Mouse (Mus musculus) embryonic facial prominence, embryonic 15.5 days (tissue): Measurements from ENCODE around the gene Ncoa1. TPM values are rescaled to one million over a fixed set of nuclear protein-coding genes. Genes with fewer than 3 reads are reported as not detected.

Experiments
- ATAC-seq: fragments of 200-750 bp; cut with Nextera tagmentation; 2 replicates; pipeline ENCODE4 v1.8.0; 2017; ENCODE audit warnings: low read depth, moderate TSS enrichment; ENCODE audit not compliant: insufficient number of reproducible peaks, low FRiP score, low TSS enrichment
- H3K27ac ChIP-seq: fragments of 300-500 bp; sonication (generic); replicated peaks from 2 replicates; pipeline ENCODE4 v1.5.1; 2015; ENCODE audit warnings: mild to moderate bottlenecking, inconsistent platforms
- H3K27me3 ChIP-seq: fragments of 300-500 bp; sonication (generic); 2 replicates; pipeline ENCODE4 v1.6.1; 2015; ENCODE audit warnings: inconsistent platforms
- H3K36me3 ChIP-seq: fragments of 300-500 bp; sonication (generic); 2 replicates; pipeline ENCODE4 v1.6.1; 2015; ENCODE audit warnings: mild to moderate bottlenecking, inconsistent platforms
- H3K4me1 ChIP-seq: fragments of 300-500 bp; sonication (generic); 2 replicates; pipeline ENCODE4 v1.6.1; 2015; ENCODE audit warnings: inconsistent platforms
- H3K4me2 ChIP-seq: fragments of 300-500 bp; sonication (generic); replicated peaks from 2 replicates; pipeline ENCODE4 v1.6.1; 2015; ENCODE audit warnings: mild to moderate bottlenecking, inconsistent platforms
- H3K4me3 ChIP-seq: fragments of 300-500 bp; sonication (generic); replicated peaks from 2 replicates; pipeline ENCODE4 v1.5.1; 2015; ENCODE audit warnings: mild to moderate bottlenecking, inconsistent platforms
- H3K9ac ChIP-seq: fragments of 300-500 bp; sonication (generic); 2 replicates; pipeline ENCODE4 v1.6.1; 2015; ENCODE audit warnings: inconsistent platforms
- H3K9me3 ChIP-seq: fragments of 300-500 bp; sonication (generic); replicated peaks from 2 replicates; pipeline ENCODE4 v1.6.1; 2016; ENCODE audit warnings: inconsistent platforms
- WGBS: fragments of 180-500 bp; shearing (Covaris S2); methylation state at CpG from one replicate; pipeline ENCODE4 v1.1.7; 2015; 5-methylcytosine and 5-hydroxymethylcytosine counted together
- polyA plus RNA-seq: library from polyadenylated mRNA; unstranded; fragments of >200 nt; fragmentation: Nextera tagmentation; extraction: Ambion mirVana; gene quantifications from 2 replicates; pipeline ENCODE4 v1.2.1, GENCODE M21; 2015

Ncoa1 gene
- polyA plus RNA-seq, 1 experiment from 2014 or later = 14.1 TPM

- H3K9ac ChIP-seq = no peak overlapping the region
- H3K27ac ChIP-seq = no peak overlapping the region
- H3K9me3 ChIP-seq = no peaks in the 10 kb centered on the region
- no peaks in the 10 kb centered on the region for H3K36me3 ChIP-seq
- no peaks in the 10 kb centered on the region for H3K27me3 ChIP-seq
- no peak overlapping the region for H3K4me2 ChIP-seq
- 67% methylated on average over 3 of the region's 3 CpGs for WGBS
- ATAC-seq = no peak
- H3K4me3 ChIP-seq = no peak overlapping the region
- H3K4me1 ChIP-seq = no peaks in the 10 kb centered on the region
These were observed 35.5 kb downstream of the Ncoa1 start for GRCm38 (mm10) chr12:4441451-4441850.

GRCm38 (mm10) chr12:4436198-4436597 lies 40.8 kb downstream of the Ncoa1 start:
- H3K4me3 ChIP-seq = no peak overlapping the region
- ATAC-seq = no peak

GRCm38 (mm10) chr12:4433549-4433948 lies 43.4 kb downstream of the Ncoa1 start:
- Histone ChIP-seq H3K4me1 (0 out of 2 replicates have a peak, but pooled peaks cover 4% of the 10 kb centered on the region), H3K27ac (no peak overlapping the region), H3K27me3 (no peaks in the 10 kb centered on the region), H3K9me3 (no peaks in the 10 kb centered on the region), H3K4me2 (no peak overlapping the region), H3K36me3 (no peaks in the 10 kb centered on the region), H3K9ac (no peak overlapping the region), H3K4me3 (no peak overlapping the region)
- WGBS = 81% methylated on average over 2 of the region's 2 CpGs
- ATAC-seq = no peak

More at GRCm38 (mm10) chr12:4436198-4436597, 40.8 kb downstream of the Ncoa1 start:
- H3K9ac ChIP-seq = no peak overlapping the region
- no peak overlapping the region for H3K4me2 ChIP-seq
- no peaks in the 10 kb centered on the region for H3K4me1 ChIP-seq
- no peaks in the 10 kb centered on the region for H3K9me3 ChIP-seq
- no peak overlapping the region for H3K27ac ChIP-seq
- H3K36me3 ChIP-seq = no peaks in the 10 kb centered on the region
- H3K27me3 ChIP-seq = no peaks in the 10 kb centered on the region
- 77% methylated on average over 5 of the region's 5 CpGs for WGBS

DNA sequence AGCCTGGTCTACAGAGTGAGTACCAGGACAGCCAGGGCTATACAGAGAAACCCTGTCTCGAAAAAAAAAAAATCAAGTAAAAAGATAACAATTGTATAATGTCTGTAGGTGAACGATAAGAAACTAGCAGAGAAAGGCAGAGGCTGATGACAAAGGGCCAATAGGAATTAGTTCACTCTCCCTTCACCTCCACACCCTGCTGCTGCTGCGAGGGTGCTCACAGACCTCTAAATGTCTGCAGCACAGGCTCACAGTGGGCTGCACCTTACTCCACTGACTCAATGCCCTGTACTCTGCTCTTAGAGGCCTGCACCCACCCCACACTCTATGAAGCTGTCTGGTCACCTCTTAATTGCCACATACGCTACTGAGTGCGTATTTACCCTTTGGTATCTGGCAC lies 45.0 kb downstream of the Ncoa1 start:
- no peak overlapping the region for H3K4me2 ChIP-seq
- ATAC-seq = no peak
- H3K36me3 ChIP-seq = no peaks in the 10 kb centered on the region
- no peaks in the 10 kb centered on the region for H3K9me3 ChIP-seq
- WGBS = 84% methylated on average over 5 of the region's 5 CpGs
- H3K27me3 ChIP-seq = no peaks in the 10 kb centered on the region
- no peak overlapping the region for H3K27ac ChIP-seq
- H3K4me3 ChIP-seq = no peak overlapping the region
- H3K9ac ChIP-seq = no peak overlapping the region
- H3K4me1 ChIP-seq = 0 out of 2 replicates have a peak, but pooled peaks cover 4% of the 10 kb centered on the region

DNA sequence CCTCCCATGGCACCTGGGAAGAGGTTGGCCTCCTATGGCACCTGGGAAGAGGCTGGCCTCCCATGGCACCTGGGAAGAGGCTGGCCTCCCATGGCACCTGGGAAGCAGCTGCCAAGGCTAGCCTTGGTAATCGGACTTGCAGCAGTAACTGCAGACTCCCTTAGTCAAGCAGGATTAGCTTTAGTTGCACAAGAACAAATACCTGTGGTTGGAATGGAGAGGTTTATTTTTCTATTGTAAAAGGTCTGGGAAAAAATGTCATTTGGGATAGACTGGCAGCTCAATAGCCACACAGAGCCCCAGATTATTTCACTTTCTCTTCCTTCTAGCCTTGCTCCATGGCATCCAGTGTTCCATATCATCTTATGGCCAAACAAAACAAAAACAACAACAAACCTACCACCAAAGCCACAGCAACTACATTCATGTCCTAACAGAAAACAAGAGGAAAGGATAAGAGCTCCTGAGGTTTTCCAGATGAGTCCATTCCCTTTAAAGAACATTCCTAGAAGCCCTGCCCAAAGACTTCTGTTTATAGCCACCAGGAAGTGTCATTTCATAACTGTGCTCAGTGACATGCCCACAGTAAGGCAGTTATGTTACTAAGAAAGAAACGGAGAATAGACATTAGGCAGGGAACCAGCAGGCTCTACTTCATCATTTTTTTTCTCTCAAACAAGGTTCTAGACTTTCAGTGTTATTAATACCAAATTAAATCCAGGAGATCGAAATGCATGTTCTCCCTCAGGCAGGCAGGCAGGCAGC lies 46.7 kb downstream of the Ncoa1 start:
- no peak overlapping the region for H3K4me3 ChIP-seq
- no peak overlapping the region for H3K9ac ChIP-seq
- WGBS = 38% methylated on average over 3 of the region's 3 CpGs
- H3K4me1 ChIP-seq = 0 out of 2 replicates have a peak, but pooled peaks cover 4% of the 10 kb centered on the region
- H3K4me2 ChIP-seq = no peak overlapping the region
- ATAC-seq = no peak
- no peaks in the 10 kb centered on the region for H3K27me3 ChIP-seq
- no peak overlapping the region for H3K27ac ChIP-seq
- no peaks in the 10 kb centered on the region for H3K9me3 ChIP-seq
- no peaks in the 10 kb centered on the region for H3K36me3 ChIP-seq

DNA sequence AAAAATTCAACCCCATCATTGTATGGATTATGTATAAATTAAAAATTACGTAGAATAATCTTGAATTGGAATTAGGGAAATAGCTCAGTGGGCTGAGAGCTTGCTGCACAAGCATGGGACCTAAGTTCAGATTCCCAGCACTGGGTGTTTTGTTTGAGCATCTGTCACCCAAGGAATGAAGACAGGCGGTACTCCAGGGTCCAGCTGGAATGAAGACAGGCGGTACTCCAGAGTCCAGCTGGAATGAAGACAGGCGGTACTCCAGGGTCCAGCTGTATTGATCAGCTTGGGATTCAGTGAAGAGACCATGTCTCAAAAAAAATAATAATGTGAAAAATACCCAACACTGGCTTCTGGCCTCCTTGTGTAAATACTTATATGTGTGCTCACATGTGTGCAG lies 58.2 kb downstream of the Ncoa1 start:
- no peaks in the 10 kb centered on the region for H3K9me3 ChIP-seq
- H3K27ac ChIP-seq = no peak overlapping the region
- H3K36me3 ChIP-seq = no peaks in the 10 kb centered on the region
- no peaks in the 10 kb centered on the region for H3K27me3 ChIP-seq
- H3K4me2 ChIP-seq = no peak overlapping the region
- H3K9ac ChIP-seq = no peak overlapping the region
- no peak overlapping the region for H3K4me3 ChIP-seq
- no peak for ATAC-seq
- WGBS = 83% methylated on average over 4 of the region's 4 CpGs
- H3K4me1 ChIP-seq = no peaks in the 10 kb centered on the region

GRCm38 (mm10) chr12:4417626-4418263 lies 59.2 kb downstream of the Ncoa1 start:
- ATAC-seq = no peak
- 66% methylated on average over 3 of the region's 3 CpGs for WGBS
- no peak overlapping the region for H3K27ac ChIP-seq

DNA sequence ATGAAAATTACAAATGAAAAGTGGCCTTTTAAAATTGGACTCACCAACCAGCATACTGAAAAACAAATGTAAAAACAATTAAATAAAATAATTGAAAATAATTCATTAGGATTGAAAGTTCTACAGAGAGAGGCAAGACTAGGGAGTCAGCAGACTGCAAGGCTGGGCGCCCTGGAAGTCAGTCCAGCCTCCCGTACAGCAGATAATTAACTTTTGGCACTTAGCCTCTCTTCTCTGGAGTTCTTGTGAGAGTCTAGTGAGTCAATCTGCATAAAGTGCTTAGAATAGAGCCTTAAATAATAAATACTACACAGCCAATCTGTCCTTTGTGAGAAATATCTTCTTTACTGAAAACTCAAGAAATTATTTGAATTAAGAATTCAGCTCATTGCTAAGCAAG lies 69.9 kb downstream of the Ncoa1 start:
- no peak overlapping the region for H3K27ac ChIP-seq
- whole genome bisulfite sequencing = 49% methylated on average over 2 of the region's 2 CpGs
- no peak overlapping the region for H3K9ac ChIP-seq
- H3K4me1 ChIP-seq = no peaks in the 10 kb centered on the region
- H3K27me3 ChIP-seq = no peaks in the 10 kb centered on the region
- H3K4me3 ChIP-seq = no peak overlapping the region
- no peak for ATAC-seq
- H3K4me2 ChIP-seq = no peak overlapping the region
- no peaks in the 10 kb centered on the region for H3K9me3 ChIP-seq
- H3K36me3 ChIP-seq = no peaks in the 10 kb centered on the region

More at GRCm38 (mm10) chr12:4417626-4418263, 59.2 kb downstream of the Ncoa1 start:
- Histone ChIP-seq H3K4me3 (no peak overlapping the region), H3K27me3 (no peaks in the 10 kb centered on the region), H3K9me3 (no peaks in the 10 kb centered on the region), H3K36me3 (no peaks in the 10 kb centered on the region), H3K4me2 (no peak overlapping the region), H3K4me1 (no peaks in the 10 kb centered on the region), H3K9ac (no peak overlapping the region)

DNA sequence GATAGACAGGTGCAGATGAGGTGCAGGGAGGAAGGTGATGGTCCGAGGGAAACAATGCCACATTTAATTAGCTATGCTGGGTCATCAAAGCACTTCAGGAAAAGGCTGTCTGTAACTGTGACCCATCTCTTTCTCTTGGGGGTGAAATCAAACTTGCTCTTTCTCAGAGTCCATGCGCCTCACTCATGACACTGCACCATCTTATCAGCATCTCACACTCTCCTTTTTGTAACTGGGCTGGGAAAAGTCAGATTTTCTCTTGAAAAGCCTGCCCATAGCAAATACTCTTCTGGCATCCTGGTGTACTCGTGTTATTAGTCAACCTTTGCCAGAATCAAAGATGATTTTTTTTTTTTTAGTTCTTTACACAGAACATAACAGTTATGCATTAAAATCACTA lies 70.8 kb downstream of the Ncoa1 start:
- Histone ChIP-seq H3K27ac (no peak overlapping the region), H3K4me1 (no peaks in the 10 kb centered on the region), H3K9me3 (no peaks in the 10 kb centered on the region), H3K9ac (no peak overlapping the region), H3K36me3 (no peaks in the 10 kb centered on the region), H3K27me3 (no peaks in the 10 kb centered on the region), H3K4me2 (no peak overlapping the region), H3K4me3 (no peak overlapping the region)
- ATAC-seq = no peak
- 75% methylated on average over 3 of the region's 3 CpGs for WGBS

DNA sequence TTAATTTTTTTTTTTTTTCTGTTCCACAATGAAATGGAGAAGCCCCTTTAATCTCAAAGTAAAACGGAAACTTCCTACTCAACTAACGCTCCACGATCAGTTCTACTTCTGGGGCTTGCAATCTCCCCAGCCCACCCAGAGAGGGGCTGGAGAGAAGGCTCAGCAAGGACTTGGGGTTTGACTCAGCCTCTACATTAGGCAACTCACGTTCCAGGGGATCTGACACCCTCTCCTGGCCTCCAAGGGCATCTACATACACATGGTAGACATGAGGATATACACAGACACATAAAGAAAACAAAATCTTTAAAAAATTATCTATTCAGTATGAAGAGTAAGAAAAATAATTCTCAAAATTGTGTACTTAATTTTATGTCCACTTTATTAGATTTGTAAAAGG lies 73.8 kb downstream of the Ncoa1 start:
- Histone ChIP-seq H3K9me3 (no peaks in the 10 kb centered on the region), H3K4me2 (no peak overlapping the region), H3K9ac (no peak overlapping the region), H3K36me3 (no peaks in the 10 kb centered on the region), H3K4me1 (no peaks in the 10 kb centered on the region), H3K27ac (no peak overlapping the region), H3K4me3 (no peak overlapping the region), H3K27me3 (no peaks in the 10 kb centered on the region)
- 60% methylated on average over 4 of the region's 4 CpGs for WGBS
- no peak for ATAC-seq

DNA sequence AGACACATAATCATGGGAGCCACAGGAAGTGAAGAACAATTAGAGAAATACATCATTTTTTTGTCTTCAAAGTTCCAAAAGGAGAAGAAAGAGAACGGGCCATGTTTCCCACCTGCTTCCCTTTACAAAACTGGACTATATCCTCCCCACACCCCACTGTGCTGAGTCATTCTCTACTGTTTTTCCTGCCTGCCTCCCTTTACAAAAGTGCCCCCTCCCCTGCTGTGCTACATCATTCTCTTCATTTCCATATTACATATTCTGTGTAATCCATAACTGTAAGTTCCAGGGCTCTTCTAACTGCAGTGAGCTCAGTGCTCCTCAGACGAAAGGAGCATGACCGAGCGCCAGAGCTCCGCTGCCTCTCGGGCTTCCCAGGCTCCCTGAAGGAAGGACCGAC lies 80.8 kb downstream of the Ncoa1 start:
- Histone ChIP-seq H3K27ac (no peak overlapping the region), H3K4me3 (no peak overlapping the region), H3K9me3 (no peaks in the 10 kb centered on the region), H3K9ac (no peak overlapping the region), H3K4me2 (no peak overlapping the region), H3K4me1 (peaks cover 2% of the 10 kb centered on the region; the same call in 1 of the 2 replicates), H3K36me3 (no peaks in the 10 kb centered on the region), H3K27me3 (no peaks in the 10 kb centered on the region)
- no peak for ATAC-seq
- 66% methylated on average over 7 of the region's 7 CpGs for WGBS
